Mouse (Mus musculus) heart, adult 2 months (tissue): Measurements from ENCODE around the gene Dkk2. TPM values are rescaled to one million over a fixed set of nuclear protein-coding genes. Genes with fewer than 3 reads are reported as not detected.

Source experiments
- DNase-seq, 2 experiments: peaks; one replicate each; pipeline ENCODE4 v3.0.0; 2021
- H3K27ac ChIP-seq: fragments of 200-600 bp; 2 replicates; pipeline ENCODE4 v1.8.1; 2022
- H3K27me3 ChIP-seq: fragments of 200-500 bp; 2 replicates; pipeline ENCODE4 v1.6.1; 2012; ENCODE audit warnings: mild to moderate bottlenecking, low read length, inconsistent platforms, mixed read lengths; ENCODE audit not compliant: control insufficient read depth, insufficient read depth
- H3K36me3 ChIP-seq: fragments of 200-500 bp; 2 replicates; pipeline ENCODE4 v1.6.1; 2012; ENCODE audit warnings: low read length, inconsistent platforms; ENCODE audit not compliant: control insufficient read depth, insufficient read depth
- H3K4me1 ChIP-seq: fragments of 200-500 bp; 2 replicates; pipeline ENCODE4 v1.6.1; 2011; ENCODE audit warnings: low read length; ENCODE audit not compliant: control insufficient read depth, insufficient read depth
- H3K4me3 ChIP-seq: fragments of 200-600 bp; 2 replicates; pipeline ENCODE4 v1.8.1; 2022
- H3K79me2 ChIP-seq: fragments of 200-500 bp; replicated peaks from 2 replicates; pipeline ENCODE4 v1.6.1; 2012; ENCODE audit warnings: mild to moderate bottlenecking, inconsistent platforms, low read length, moderate library complexity, mixed read lengths; ENCODE audit not compliant: control insufficient read depth, insufficient read depth
- H3K9ac ChIP-seq: fragments of 200-500 bp; 2 replicates; pipeline ENCODE4 v1.6.1; 2012; ENCODE audit warnings: low read depth, mild to moderate bottlenecking, control low read depth, inconsistent platforms, low read length, mixed read lengths
- CTCF ChIP-seq: fragments of 200-600 bp; IDR thresholded peaks from 2 replicates; pipeline ENCODE4 v1.8.1; 2022; ENCODE audit warnings: antibody characterized with exemption, mild to moderate bottlenecking, moderate library complexity
- EP300 ChIP-seq: fragments of 200-500 bp; IDR thresholded peaks from 2 replicates; pipeline ENCODE4 v1.6.1; 2011; ENCODE audit warnings: low read depth, low read length, control low read depth; ENCODE audit not compliant: insufficient read depth
- POLR2A ChIP-seq: fragments of 200-500 bp; IDR thresholded peaks from 2 replicates; pipeline ENCODE4 v1.6.1; 2011; ENCODE audit warnings: mild to moderate bottlenecking, low read depth, low read length, control low read depth; ENCODE audit not compliant: insufficient read depth
- WGBS: fragments of 180-500 bp; shearing (Covaris S2); methylation state at CpG from one replicate; pipeline ENCODE4 v1.1.7; 2018; 5-methylcytosine and 5-hydroxymethylcytosine counted together
- intact Hi-C: fragments of 180-260 bp; cut with DNase I; formaldehyde crosslinking; loops from one replicate; pipeline ENCODE4 v1.15.1; 2025
- polyA plus RNA-seq: library from polyadenylated mRNA; depleted of rRNA; stranded (reverse); fragments of >200 nt; gene quantifications from 2 replicates; pipeline ENCODE4 v1.2.3, GENCODE M21; 2012
- total RNA-seq, 2 experiments: library from RNA; stranded (reverse); gene quantifications; 2 replicates each; pipeline ENCODE4 v1.2.3; 2021

Dkk2 gene
- total and polyA plus RNA-seq, 3 experiments = 0.12 to 0.18 (median 0.16) TPM

GRCm38 (mm10) chr3:132219977-132220487 is 134.9 kb downstream of the Dkk2 start:
- no peak overlapping the region for H3K4me3 ChIP-seq
- no peak for DNase-seq
- no peak overlapping the region for H3K27ac ChIP-seq
- WGBS = 62% methylated on average over 7 of the region's 7 CpGs
- TF ChIP-seq EP300 (no peak), POLR2A (no peak), CTCF (no peak)
- no peaks in the 10 kb centered on the region for H3K36me3 ChIP-seq
- intact Hi-C loops = no loop called here
- H3K79me2 ChIP-seq = no peaks in the 10 kb centered on the region
- H3K9ac ChIP-seq = no peak overlapping the region
- H3K27me3 ChIP-seq = no peaks in the 10 kb centered on the region
- no peaks in the 10 kb centered on the region for H3K4me1 ChIP-seq

- no peak for DNase-seq
- no peak overlapping the region for H3K27ac ChIP-seq
- no peak for TF ChIP-seq EP300
- no peak for TF ChIP-seq POLR2A
- no peaks in the 10 kb centered on the region for H3K27me3 ChIP-seq
- no peak overlapping the region for H3K9ac ChIP-seq
- WGBS = 26% methylated on average over 1 of the region's 1 CpGs
- H3K36me3 ChIP-seq = no peaks in the 10 kb centered on the region
- intact Hi-C loops = no loop called here
- H3K79me2 ChIP-seq = no peaks in the 10 kb centered on the region
- H3K4me3 ChIP-seq = no peak overlapping the region
- H3K4me1 ChIP-seq = no peaks in the 10 kb centered on the region
These were observed 142.5 kb downstream of the Dkk2 start for GRCm38 (mm10) chr3:132227622-132228021.
